Mouse (Mus musculus): ENCODE data around the gene Afmid. TPM values are rescaled to one million over a fixed set of nuclear protein-coding genes. Genes with fewer than 3 reads are reported as not detected.
A peak's percentile ranks its signal among the peaks of the same experiment; 100 is the strongest.
"Not testable (repeated sequence)": the region's sequence is repeated elsewhere in the genome, so short reads cannot be mapped to it uniquely, and the experiment has no call there.

Afmid gene
- polyA plus RNA-seq, 1 experiment = 11.1 TPM

- no peaks in the 10 kb centered on the region for H3K36me3 ChIP-seq (ENCODE audit: control insufficient read depth, insufficient read depth, low read length)
- H3K27me3 ChIP-seq (ENCODE audit: control insufficient read depth, insufficient read depth, low read length) = no peaks in the 10 kb centered on the region
- H3K4me3 ChIP-seq (ENCODE audit: low read depth, low read length) = peak overlapping the region; percentile 65
- peaks cover 58% of the 10 kb centered on the region for H3K4me1 ChIP-seq (ENCODE audit: control insufficient read depth, insufficient read depth, insufficient read length, low read length)
- H3K27ac ChIP-seq (ENCODE audit: insufficient read depth, low read depth, low read length) = peak overlapping the region; percentile 96
- TF ChIP-seq POLR2A (IDR thresholded peaks at IDR 0.05; ENCODE audit: low read depth, low read length) = peak; percentile 71
- peak; percentile 83 for TF ChIP-seq CTCF (IDR thresholded peaks at IDR 0.05; ENCODE audit: extremely low read depth, insufficient read length, insufficient replicate concordance, low read depth, low read length)
- 23% methylated on average over 28 of the region's 28 CpGs for WGBS
Observed at GRCm38 (mm10) chr11:117832086-117832969, 6.6 kb downstream of the Afmid start.

DNA sequence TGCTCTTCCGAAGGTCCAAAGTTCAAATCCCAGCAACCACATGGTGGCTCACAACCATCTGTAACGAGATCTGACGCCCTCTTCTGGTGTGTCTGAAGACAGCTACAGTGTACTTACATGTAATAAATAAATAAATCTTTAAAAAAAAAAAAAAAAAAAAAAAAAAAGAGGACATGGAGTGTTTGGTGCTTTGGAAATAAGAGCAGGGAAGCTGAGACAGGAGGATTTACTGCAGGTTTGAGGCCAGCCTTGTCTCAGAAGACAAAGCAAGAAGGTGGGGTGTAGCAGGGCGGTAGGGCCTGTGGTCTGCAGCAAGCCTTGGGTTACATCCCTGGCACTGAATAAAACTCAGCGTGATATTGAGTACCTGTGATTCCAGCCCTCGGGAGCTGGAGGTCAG is 7.8 kb downstream of the Afmid start:
- H3K36me3 ChIP-seq (ENCODE audit: control insufficient read depth, insufficient read depth, low read length); H3K27me3 ChIP-seq (ENCODE audit: control insufficient read depth, insufficient read depth, low read length); H3K4me3 ChIP-seq (ENCODE audit: low read depth, low read length): not testable (repeated sequence)
- WGBS = 40% methylated on average over 6 of the region's 6 CpGs
- peak overlapping the region; percentile 96 for H3K27ac ChIP-seq (ENCODE audit: insufficient read depth, low read depth, low read length)
- peaks cover 53% of the 10 kb centered on the region for H3K4me1 ChIP-seq (ENCODE audit: control insufficient read depth, insufficient read depth, insufficient read length, low read length)

DNA sequence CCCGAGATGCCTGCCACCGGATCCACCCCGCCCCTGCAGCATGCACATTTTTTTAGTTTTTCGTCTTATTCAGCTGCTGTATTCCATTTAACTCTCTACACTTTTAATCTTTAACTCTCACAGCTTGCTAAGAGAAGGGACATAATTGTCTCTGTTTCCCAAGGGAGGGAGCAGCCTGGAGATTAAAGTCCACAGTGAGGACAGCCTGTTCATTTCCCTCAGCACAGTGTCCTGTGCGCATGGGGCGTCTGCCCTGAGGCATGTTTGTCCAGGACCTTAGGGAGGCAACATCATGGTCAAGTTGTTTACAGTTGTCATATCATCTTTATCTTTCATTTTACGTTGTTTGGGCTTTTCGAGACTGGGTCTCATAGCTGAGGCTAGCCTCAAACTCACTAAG is 8.4 kb downstream of the Afmid start:
- TF ChIP-seq CTCF (IDR thresholded peaks at IDR 0.05; ENCODE audit: extremely low read depth, insufficient read length, insufficient replicate concordance, low read depth, low read length) (no peak), POLR2A (IDR thresholded peaks at IDR 0.05; ENCODE audit: low read depth, low read length) (no peak)
- Histone ChIP-seq H3K36me3 (ENCODE audit: control insufficient read depth, insufficient read depth, low read length) (no peaks in the 10 kb centered on the region), H3K4me1 (ENCODE audit: control insufficient read depth, insufficient read depth, insufficient read length, low read length) (peaks cover 53% of the 10 kb centered on the region), H3K27me3 (ENCODE audit: control insufficient read depth, insufficient read depth, low read length) (no peaks in the 10 kb centered on the region), H3K4me3 (ENCODE audit: low read depth, low read length) (no peak overlapping the region; the same call in 1 of the 2 replicates), H3K27ac (ENCODE audit: insufficient read depth, low read depth, low read length) (peak overlapping the region; percentile 96)
- WGBS = 28% methylated on average over 8 of the region's 8 CpGs

DNA sequence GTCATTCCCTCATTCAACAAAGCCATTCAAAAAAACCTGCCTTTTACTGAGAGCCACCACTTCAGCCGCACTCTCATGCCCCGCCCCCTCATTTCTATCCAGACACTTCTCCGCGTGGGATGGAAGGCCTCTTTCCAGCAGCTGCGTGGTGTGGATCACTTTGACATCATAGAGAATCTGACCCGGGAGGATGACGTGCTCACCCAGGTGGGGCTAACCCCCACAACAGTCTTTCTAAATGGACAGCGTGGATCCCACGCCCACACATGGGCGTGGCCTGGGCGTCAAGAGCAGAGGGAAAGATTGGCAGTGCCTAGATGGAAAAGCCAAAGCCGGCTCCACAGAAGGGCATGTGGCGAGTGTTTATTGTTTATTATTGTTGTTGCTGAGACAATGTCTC is 10.6 kb downstream of the Afmid start:
- H3K27ac ChIP-seq (ENCODE audit: insufficient read depth, low read depth, low read length) = no peak overlapping the region
- peaks cover 43% of the 10 kb centered on the region for H3K4me1 ChIP-seq (ENCODE audit: control insufficient read depth, insufficient read depth, insufficient read length, low read length)
- no peaks in the 10 kb centered on the region for H3K36me3 ChIP-seq (ENCODE audit: control insufficient read depth, insufficient read depth, low read length)
- H3K4me3 ChIP-seq (ENCODE audit: low read depth, low read length) = peak overlapping the region; percentile 12; the same call in 1 of the 2 replicates
- H3K27me3 ChIP-seq (ENCODE audit: control insufficient read depth, insufficient read depth, low read length) = no peaks in the 10 kb centered on the region
- WGBS = 26% methylated on average over 13 of the region's 13 CpGs
- TF ChIP-seq POLR2A (IDR thresholded peaks at IDR 0.05; ENCODE audit: low read depth, low read length) (no peak), CTCF (IDR thresholded peaks at IDR 0.05; ENCODE audit: extremely low read depth, insufficient read length, insufficient replicate concordance, low read depth, low read length) (no peak)

GRCm38 (mm10) chr11:117838572-117838971 is 12.8 kb downstream of the Afmid start:
- peak overlapping the region; percentile 85 for H3K27ac ChIP-seq (ENCODE audit: insufficient read depth, low read depth, low read length)
- peaks cover 38% of the 10 kb centered on the region for H3K4me1 ChIP-seq (ENCODE audit: control insufficient read depth, insufficient read depth, insufficient read length, low read length)
- TF ChIP-seq POLR2A (IDR thresholded peaks at IDR 0.05; ENCODE audit: low read depth, low read length) (no peak; the same call in 1 of the 2 replicates), CTCF (IDR thresholded peaks at IDR 0.05; ENCODE audit: extremely low read depth, insufficient read length, insufficient replicate concordance, low read depth, low read length) (no peak)
- no peaks in the 10 kb centered on the region for H3K36me3 ChIP-seq (ENCODE audit: control insufficient read depth, insufficient read depth, low read length)
- H3K4me3 ChIP-seq (ENCODE audit: low read depth, low read length) = no peak overlapping the region
- WGBS = 13% methylated on average over 2 of the region's 2 CpGs
- H3K27me3 ChIP-seq (ENCODE audit: control insufficient read depth, insufficient read depth, low read length) = no peaks in the 10 kb centered on the region

GRCm38 (mm10) chr11:117839021-117839420 is 13.3 kb downstream of the Afmid start:
- no peak overlapping the region for H3K4me3 ChIP-seq (ENCODE audit: low read depth, low read length)
- TF ChIP-seq CTCF (IDR thresholded peaks at IDR 0.05; ENCODE audit: extremely low read depth, insufficient read length, insufficient replicate concordance, low read depth, low read length) = no peak
- TF ChIP-seq POLR2A (IDR thresholded peaks at IDR 0.05; ENCODE audit: low read depth, low read length) = no peak
- 81% methylated on average over 1 of the region's 1 CpGs for WGBS
- H3K27ac ChIP-seq (ENCODE audit: insufficient read depth, low read depth, low read length) = peak overlapping the region; percentile 85
- H3K4me1 ChIP-seq (ENCODE audit: control insufficient read depth, insufficient read depth, insufficient read length, low read length) = peaks cover 34% of the 10 kb centered on the region
- H3K27me3 ChIP-seq (ENCODE audit: control insufficient read depth, insufficient read depth, low read length) = no peaks in the 10 kb centered on the region
- H3K36me3 ChIP-seq (ENCODE audit: control insufficient read depth, insufficient read depth, low read length) = no peaks in the 10 kb centered on the region

GRCm38 (mm10) chr11:117840910-117841309 is 15.2 kb downstream of the Afmid start:
- whole genome bisulfite sequencing = 69% methylated on average over 1 of the region's 1 CpGs
- Histone ChIP-seq H3K4me3 (ENCODE audit: low read depth, low read length) (no peak overlapping the region), H3K4me1 (ENCODE audit: control insufficient read depth, insufficient read depth, insufficient read length, low read length) (peaks cover 25% of the 10 kb centered on the region; the same call in 1 of the 2 replicates), H3K27ac (ENCODE audit: insufficient read depth, low read depth, low read length) (no peak overlapping the region), H3K36me3 (ENCODE audit: control insufficient read depth, insufficient read depth, low read length) (no peaks in the 10 kb centered on the region), H3K27me3 (ENCODE audit: control insufficient read depth, insufficient read depth, low read length) (no peaks in the 10 kb centered on the region)
- no peak for TF ChIP-seq CTCF (IDR thresholded peaks at IDR 0.05; ENCODE audit: extremely low read depth, insufficient read length, insufficient replicate concordance, low read depth, low read length)
